Comparison of ENCODE assay signal across 8 mouse cellular contexts in the genomic region with DNA sequence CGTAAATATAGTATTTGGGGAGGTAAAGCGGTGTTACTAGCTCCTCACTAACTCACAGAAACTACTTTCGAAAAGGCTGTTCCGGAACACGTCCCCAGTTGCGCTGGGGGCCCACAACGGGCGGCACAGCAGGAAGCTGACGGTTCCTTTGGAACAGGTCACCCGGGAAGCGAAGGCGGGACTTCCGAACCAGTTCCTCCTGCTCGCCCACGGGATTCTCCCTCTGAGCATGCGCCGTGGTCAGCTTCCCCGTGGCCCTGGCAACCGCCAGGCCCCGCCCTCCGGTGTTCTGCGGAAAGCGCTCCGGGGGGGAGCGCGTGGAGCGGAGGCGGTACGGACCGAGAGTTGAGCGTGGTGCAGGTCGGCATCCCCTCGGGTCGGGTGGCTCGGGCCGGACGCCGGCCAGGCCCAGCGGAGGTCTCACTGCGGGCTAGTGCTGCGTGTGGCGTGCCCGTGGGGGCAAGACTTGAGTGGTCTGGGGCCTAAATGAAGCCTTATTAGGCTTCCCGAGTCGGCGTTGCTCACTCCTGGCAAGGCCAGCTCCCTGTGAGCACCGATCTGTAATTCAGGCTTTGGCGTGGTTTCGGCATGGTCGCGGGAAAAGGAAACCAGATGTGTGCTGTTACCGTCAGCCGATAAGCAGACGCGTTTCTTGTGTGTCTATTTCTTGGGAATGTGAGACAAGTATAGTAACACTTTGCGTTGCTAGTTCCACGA. TPM values are rescaled to one million over a fixed set of nuclear protein-coding genes. Genes with fewer than 3 reads are reported as not detected.
A peak's percentile ranks its signal among the peaks of the same experiment; 100 is the strongest.
DNase-seq lines count a peak whose midpoint lies in the region; ATAC-seq lines count a peak whose summit lies in the region.

A gene (minus strand): TSS at position 150 of the 717 bp plus-strand sequence.
A gene (plus strand): TSS at position 287 of the 717 bp plus-strand sequence.

- no peaks in the 10 kb centered on the region for H3K27me3 ChIP-seq in heart, embryonic 14.5 days (ENCODE audit: control insufficient read depth, insufficient read depth, low read length)
- no peaks in the 10 kb centered on the region for H3K27me3 ChIP-seq in liver, embryonic 13.5 days
- H3K27me3 ChIP-seq in stomach, embryonic 16.5 days (ENCODE audit: control insufficient read depth, insufficient read depth, low read length), result no peaks in the 10 kb centered on the region

- H3K27ac ChIP-seq in heart, embryonic 14.5 days (replicated peaks in 1 of 2; ENCODE audit: control insufficient read depth in 1 of 2, insufficient read depth in 1 of 2, low read depth in 2 of 2, low read length in 2 of 2), result peak within 1 kb of the TSS; percentile 93 to 95
- peak within 1 kb of the TSS; percentile 87 for H3K27ac ChIP-seq in liver, embryonic 13.5 days
- peak within 1 kb of the TSS; percentile 96 for H3K27ac ChIP-seq in stomach, embryonic 16.5 days (ENCODE audit: low read length)

- no peaks in the 10 kb centered on the region for H3K9me3 ChIP-seq in heart, embryonic 14.5 days (ENCODE audit: control insufficient read depth, low read length)
- H3K9me3 ChIP-seq in liver, embryonic 13.5 days (replicated peaks), result no peaks in the 10 kb centered on the region
- no peaks in the 10 kb centered on the region for H3K9me3 ChIP-seq in stomach, embryonic 16.5 days (replicated peaks; ENCODE audit: control insufficient read depth, low read length)

- H3K36me3 ChIP-seq in heart, embryonic 14.5 days (ENCODE audit: control insufficient read depth, insufficient read depth, low read length), result 0 out of 2 replicates have a peak, but pooled peaks cover 15% of the 10 kb centered on the region
- H3K36me3 ChIP-seq in liver, embryonic 13.5 days, result peaks cover 21% of the 10 kb centered on the region
- H3K36me3 ChIP-seq in stomach, embryonic 16.5 days (ENCODE audit: control insufficient read depth, insufficient read depth, low read length), result no peaks in the 10 kb centered on the region; the same call in 1 of the 2 replicates

- H3K4me3 ChIP-seq in heart, embryonic 14.5 days (ENCODE audit: control insufficient read depth in 1 of 2, insufficient read depth in 1 of 2, low read depth in 1 of 2, low read length in 2 of 2), result peak within 1 kb of the TSS; percentile 82 to 96
- peak within 1 kb of the TSS; percentile 70 for H3K4me3 ChIP-seq in liver, embryonic 13.5 days (replicated peaks)
- peak within 1 kb of the TSS; percentile 83 for H3K4me3 ChIP-seq in stomach, embryonic 16.5 days (replicated peaks; ENCODE audit: low read length)

- peak; percentile 94 for ATAC-seq in CD4-positive, CD25-positive, alpha-beta regulatory T cell, adult 4 months
- ATAC-seq in heart, embryonic 14.5 days (ENCODE audit: insufficient number of reproducible peaks, insufficient read depth, low FRiP score, low read depth), result peak; percentile 99
- peak; percentile 98 for ATAC-seq in liver, embryonic 13.5 days (ENCODE audit: low read depth)
- peak; percentile 100 for ATAC-seq in stomach, embryonic 16.5 days (ENCODE audit: insufficient read depth, low FRiP score)

- peak; percentile 94 for DNase-seq in c-Kit-negative CD71-positive TER-119-positive erythroid progenitor cells, embryonic 14.5 days (ENCODE audit: low read depth, low spot score)
- DNase-seq in fibroblast of lung, adult 2 months (ENCODE audit: low read depth), result peak; percentile 85
- peak; percentile 98 for DNase-seq in kidney, postnatal 14 days
- DNase-seq in liver, embryonic 13.5 days, result peak; percentile 96
- DNase-seq in neural tube, embryonic 10.5 days (ENCODE audit: extremely low spot score, low spot score), result peak; percentile 98

- WGBS in heart, embryonic 14.5 days, result under 1% methylated on average over 57 of the region's 57 CpGs
- WGBS in liver, embryonic 13.5 days (ENCODE audit: insufficient replicate concordance), result under 1% methylated on average over 57 of the region's 57 CpGs
- WGBS in stomach, embryonic 16.5 days, result under 1% methylated on average over 57 of the region's 57 CpGs

- H3K4me2 ChIP-seq in heart, embryonic 14.5 days (ENCODE audit: low read length), result peak within 1 kb of the TSS; percentile 71
- H3K4me2 ChIP-seq in liver, embryonic 13.5 days, result peak within 1 kb of the TSS; percentile 65
- H3K4me2 ChIP-seq in stomach, embryonic 16.5 days (ENCODE audit: low read depth, low read length), result peak within 1 kb of the TSS; percentile 63

- peak within 1 kb of the TSS; percentile 95 for H3K9ac ChIP-seq in heart, embryonic 14.5 days (ENCODE audit: low read length)
- peak within 1 kb of the TSS; percentile 88 for H3K9ac ChIP-seq in liver, embryonic 13.5 days
- peak within 1 kb of the TSS; percentile 96 for H3K9ac ChIP-seq in stomach, embryonic 16.5 days (ENCODE audit: low read length)

- no peaks in the 10 kb centered on the region for H3K4me1 ChIP-seq in heart, embryonic 14.5 days (ENCODE audit: control insufficient read depth in 2 of 2, insufficient read depth in 2 of 2, low read length in 2 of 2)
- peaks cover 28% of the 10 kb centered on the region for H3K4me1 ChIP-seq in liver, embryonic 13.5 days (replicated peaks)
- H3K4me1 ChIP-seq in stomach, embryonic 16.5 days (ENCODE audit: control insufficient read depth, insufficient read depth, low read length), result 0 out of 2 replicates have a peak, but pooled peaks cover 3% of the 10 kb centered on the region

RNA-seq across cellular contexts. Expression of the first gene that starts in this region (rescaled TPM):
- polyA plus RNA-seq in CD4-positive, CD25-positive, alpha-beta regulatory T cell, adult 4 months (2017; shearing (Covaris generic)), result not detected
- 0.12 TPM in 1 of 2 replicates, not detected in the other for polyA plus RNA-seq in heart, embryonic 14.5 days (2014; fragmentation: Nextera tagmentation; extraction: Ambion mirVana)
- polyA plus RNA-seq in liver, embryonic 13.5 days (2015; fragmentation: Nextera tagmentation; extraction: Ambion mirVana), result not detected in 2 replicates
- polyA plus RNA-seq in stomach, embryonic 16.5 days (2015; fragmentation: Nextera tagmentation; extraction: Ambion mirVana), result not detected in 2 replicates

RNA-seq across cellular contexts. Expression of the second gene that starts in this region (rescaled TPM):
- polyA plus RNA-seq in CD4-positive, CD25-positive, alpha-beta regulatory T cell, adult 4 months (2017; shearing (Covaris generic)), result 10 to 100 TPM; 16.5 to 19.3 TPM
- polyA plus RNA-seq in heart, embryonic 14.5 days (2014; fragmentation: Nextera tagmentation; extraction: Ambion mirVana), result 16.1 and 19.7 TPM in 2 replicates
- polyA plus RNA-seq in liver, embryonic 13.5 days (2015; fragmentation: Nextera tagmentation; extraction: Ambion mirVana), result 28.5 and 30.0 TPM in 2 replicates
- 29.0 and 29.7 TPM in 2 replicates for polyA plus RNA-seq in stomach, embryonic 16.5 days (2015; fragmentation: Nextera tagmentation; extraction: Ambion mirVana)

Comparison
In these comparisons a context has a peak if more than half of its experiments do, and no peak if none do; other contexts are left out.
1. Peak in every context shown above with its lines: DNase-seq, ATAC-seq, H3K4me3 ChIP-seq and H3K27ac ChIP-seq.